Mouse (Mus musculus) R1 (cell line): ENCODE results near the gene Gm10715.
"Not testable (repeated sequence)": the region's sequence is repeated elsewhere in the genome, so short reads cannot be mapped to it uniquely, and the experiment has no call there.

Source experiments
- DNase-seq: peaks from one replicate; pipeline ENCODE4 v3.0.0-alpha.2; 2018; ENCODE audit warnings: low read depth, low spot score

The Gm10715 gene

GRCm38 (mm10) chr9:3024912-3025467 is 11.7 kb upstream of the Gm10715 start, which contains the start of gene Gm10717:
Gm10717 (plus strand) TSS chr9:3025417.
- DNase-seq = not testable (repeated sequence)

GRCm38 (mm10) chr9:3025653-3026052 is 11.0 kb upstream of the Gm10715 start:
- not testable (repeated sequence) for DNase-seq

- DNase-seq = not testable (repeated sequence)
Observed at GRCm38 (mm10) chr9:3026136-3026535, 10.5 kb upstream of the Gm10715 start.

GRCm38 (mm10) chr9:3026741-3027140 is 9.9 kb upstream of the Gm10715 start:
- DNase-seq = not testable (repeated sequence)

- peak; percentile 76 for DNase-seq
Observed at GRCm38 (mm10) chr9:3027200-3027599, 9.5 kb upstream of the Gm10715 start.

- not testable (repeated sequence) for DNase-seq
Observed at GRCm38 (mm10) chr9:3029276-3030000, 7.2 kb upstream of the Gm10715 start.

GRCm38 (mm10) chr9:3030677-3031318 is 5.9 kb upstream of the Gm10715 start:
- DNase-seq = peak; percentile 96

- DNase-seq = not testable (repeated sequence)
Observed at GRCm38 (mm10) chr9:3034299-3034698, 2.4 kb upstream of the Gm10715 start, which contains the start of gene Gm17535. Gm17535 (plus strand) TSS chr9:3034599.

GRCm38 (mm10) chr9:3038161-3038560 is 1.5 kb downstream of the Gm10715 start:
- DNase-seq = peak; percentile 33
